Mouse (Mus musculus): ENCODE data around the gene Coro2a.

The Coro2a gene

GRCm38 (mm10) chr4:46526798-46527557 is 75.0 kb downstream of the Coro2a start:
- DNase-seq (ENCODE audit: inconsistent ontology term), result no peak

GRCm38 (mm10) chr4:46526226-46526625 is 75.8 kb downstream of the Coro2a start:
- DNase-seq (ENCODE audit: inconsistent ontology term), result no peak

- DNase-seq (ENCODE audit: inconsistent ontology term), result no peak
These were observed 78.7 kb downstream of the Coro2a start for GRCm38 (mm10) chr4:46523324-46523723.

GRCm38 (mm10) chr4:46521457-46521856 is 80.5 kb downstream of the Coro2a start:
- DNase-seq (ENCODE audit: inconsistent ontology term), result no peak

GRCm38 (mm10) chr4:46520491-46520890 is 81.5 kb downstream of the Coro2a start:
- DNase-seq (ENCODE audit: inconsistent ontology term), result no peak

- peak; percentile 72 for DNase-seq (ENCODE audit: inconsistent ontology term)
These were observed 94.1 kb downstream of the Coro2a start for GRCm38 (mm10) chr4:46507736-46508460.

- peak; percentile 98 for DNase-seq (ENCODE audit: inconsistent ontology term)
These were observed 95.0 kb downstream of the Coro2a start for GRCm38 (mm10) chr4:46506801-46507610.

GRCm38 (mm10) chr4:46505361-46506057 is 96.5 kb downstream of the Coro2a start:
- DNase-seq (ENCODE audit: inconsistent ontology term), result no peak

- DNase-seq (ENCODE audit: inconsistent ontology term), result no peak
These were observed 98.1 kb downstream of the Coro2a start for GRCm38 (mm10) chr4:46503881-46504280.

- no peak for DNase-seq (ENCODE audit: inconsistent ontology term)
These were observed 99.1 kb downstream of the Coro2a start for GRCm38 (mm10) chr4:46502606-46503502.

- no peak for DNase-seq (ENCODE audit: inconsistent ontology term)
These were observed 103.0 kb downstream of the Coro2a start for GRCm38 (mm10) chr4:46498976-46499375.

GRCm38 (mm10) chr4:46498511-46498910 is 103.5 kb downstream of the Coro2a start:
- DNase-seq (ENCODE audit: inconsistent ontology term), result no peak

- peak; percentile 30 for DNase-seq (ENCODE audit: inconsistent ontology term)
These were observed 104.6 kb downstream of the Coro2a start for GRCm38 (mm10) chr4:46497286-46497892.

GRCm38 (mm10) chr4:46495543-46495942 is 106.5 kb downstream of the Coro2a start:
- DNase-seq (ENCODE audit: inconsistent ontology term), result no peak

- no peak for DNase-seq (ENCODE audit: inconsistent ontology term)
These were observed 108.9 kb downstream of the Coro2a start for GRCm38 (mm10) chr4:46493071-46493470.

- DNase-seq (ENCODE audit: inconsistent ontology term), result peak; percentile 97
These were observed 112.7 kb downstream of the Coro2a start, which contains the start of gene Nans for GRCm38 (mm10) chr4:46489028-46489925. Gene Nans (plus strand): TSS chr4:46489248.

- DNase-seq (ENCODE audit: inconsistent ontology term), result no peak
These were observed 114.7 kb downstream of the Coro2a start for GRCm38 (mm10) chr4:46487348-46487747.

Data from Muller cell, postnatal 12 days (primary cell).